Mouse (Mus musculus) forebrain, embryonic 15.5 days (tissue): ENCODE data around the gene Tppp. TPM values are rescaled to one million over a fixed set of nuclear protein-coding genes. Genes with fewer than 3 reads are reported as not detected.

Experiments
- ATAC-seq: fragments of 200-750 bp; cut with Nextera tagmentation; replicated peaks from 2 replicates; pipeline ENCODE4 v1.8.0; 2017; ENCODE audit warnings: mild to moderate bottlenecking, moderate TSS enrichment, moderate library complexity
- H3K27ac ChIP-seq: fragments of 300-500 bp; sonication (generic); replicated peaks from 2 replicates; pipeline ENCODE4 v1.5.1; 2015; ENCODE audit warnings: mild to moderate bottlenecking, inconsistent platforms
- H3K27me3 ChIP-seq: fragments of 300-500 bp; sonication (generic); 2 replicates; pipeline ENCODE4 v1.6.1; 2015; ENCODE audit warnings: inconsistent platforms
- H3K36me3 ChIP-seq: fragments of 300-500 bp; sonication (generic); 2 replicates; pipeline ENCODE4 v1.6.1; 2015; ENCODE audit warnings: mild to moderate bottlenecking, inconsistent platforms
- H3K4me1 ChIP-seq: fragments of 300-500 bp; sonication (generic); 2 replicates; pipeline ENCODE4 v1.6.1; 2015; ENCODE audit warnings: inconsistent platforms
- H3K4me2 ChIP-seq: fragments of 300-500 bp; sonication (generic); replicated peaks from 2 replicates; pipeline ENCODE4 v1.6.1; 2015; ENCODE audit warnings: mild to moderate bottlenecking, inconsistent platforms
- H3K4me3 ChIP-seq: fragments of 300-500 bp; sonication (generic); 2 replicates; pipeline ENCODE4 v1.5.1; 2015; ENCODE audit warnings: mild to moderate bottlenecking, inconsistent platforms
- H3K9ac ChIP-seq: fragments of 300-500 bp; sonication (generic); replicated peaks from 2 replicates; pipeline ENCODE4 v1.6.1; 2015; ENCODE audit warnings: mild to moderate bottlenecking, inconsistent platforms
- H3K9me3 ChIP-seq: fragments of 300-500 bp; sonication (generic); 2 replicates; pipeline ENCODE4 v1.6.1; 2016; ENCODE audit warnings: inconsistent platforms
- WGBS: fragments of 180-500 bp; shearing (Covaris S2); methylation state at CpG from one replicate; pipeline ENCODE4 v1.1.7; 2015; ENCODE audit warnings: mixed read lengths; 5-methylcytosine and 5-hydroxymethylcytosine counted together
- polyA plus RNA-seq: library from polyadenylated mRNA; unstranded; fragments of >200 nt; fragmentation: Nextera tagmentation; extraction: Ambion mirVana; gene quantifications from 2 replicates; pipeline ENCODE4 v1.2.1, GENCODE M21; 2015

Gene Tppp
- polyA plus RNA-seq, 1 experiment from 2014 or later, result 7.5 TPM

GRCm38 (mm10) chr13:74029013-74029412, 19.8 kb downstream of the Tppp start:
- Histone ChIP-seq H3K27me3 (no peaks in the 10 kb centered on the region), H3K36me3 (no peaks in the 10 kb centered on the region), H3K4me2 (no peak overlapping the region), H3K4me3 (no peak overlapping the region), H3K4me1 (peaks cover 10% of the 10 kb centered on the region; the same call in 1 of the 2 replicates), H3K9ac (no peak overlapping the region), H3K27ac (no peak overlapping the region), H3K9me3 (no peaks in the 10 kb centered on the region)
- 85% methylated on average over 2 of the region's 2 CpGs for whole genome bisulfite sequencing
- no peak for ATAC-seq

DNA sequence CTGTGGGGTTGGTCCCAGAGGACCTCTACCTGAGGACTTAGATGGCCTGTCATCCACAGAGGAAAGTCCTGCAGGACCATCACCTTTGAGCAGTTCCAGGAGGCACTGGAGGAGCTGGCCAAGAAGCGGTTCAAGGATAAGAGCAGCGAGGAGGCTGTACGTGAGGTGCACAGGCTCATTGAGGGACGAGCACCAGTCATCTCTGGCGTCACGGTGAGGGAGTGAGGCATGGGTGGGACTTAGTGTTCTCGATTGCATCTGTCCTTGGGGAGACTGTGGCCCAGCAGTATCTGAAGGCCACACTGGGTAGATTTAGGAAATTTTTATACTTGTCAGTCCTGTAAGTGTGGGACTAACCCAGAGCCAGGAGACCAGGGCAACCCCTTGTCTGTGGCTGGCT, 21.5 kb downstream of the Tppp start:
- H3K9me3 ChIP-seq, result no peaks in the 10 kb centered on the region
- 90% methylated on average over 7 of the region's 7 CpGs for WGBS
- ATAC-seq, result no peak
- H3K4me3 ChIP-seq, result no peak overlapping the region
- no peaks in the 10 kb centered on the region for H3K27me3 ChIP-seq
- H3K27ac ChIP-seq, result no peak overlapping the region
- H3K36me3 ChIP-seq, result no peaks in the 10 kb centered on the region
- 0 out of 2 replicates have a peak, but pooled peaks cover 3% of the 10 kb centered on the region for H3K4me1 ChIP-seq
- no peak overlapping the region for H3K4me2 ChIP-seq
- no peak overlapping the region for H3K9ac ChIP-seq

DNA sequence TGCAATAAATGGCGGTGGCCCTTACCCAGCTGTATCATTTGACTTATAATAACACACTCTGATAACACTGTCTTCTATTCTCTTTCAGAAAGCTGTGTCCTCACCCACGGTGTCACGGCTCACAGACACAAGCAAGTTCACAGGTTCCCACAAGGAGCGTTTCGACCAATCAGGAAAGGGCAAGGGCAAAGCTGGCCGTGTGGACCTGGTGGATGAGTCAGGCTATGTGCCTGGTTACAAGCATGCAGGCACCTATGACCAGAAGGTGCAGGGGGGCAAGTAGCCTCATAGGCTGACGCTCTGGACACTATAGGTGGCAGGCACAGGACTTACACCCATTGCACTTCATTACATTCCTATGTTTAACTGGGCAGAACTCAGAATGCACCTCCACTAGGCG, 21.9 kb downstream of the Tppp start:
- Histone ChIP-seq H3K9ac (no peak overlapping the region), H3K36me3 (no peaks in the 10 kb centered on the region), H3K4me1 (0 out of 2 replicates have a peak, but pooled peaks cover 1% of the 10 kb centered on the region), H3K9me3 (no peaks in the 10 kb centered on the region), H3K27ac (no peak overlapping the region), H3K4me3 (no peak overlapping the region), H3K4me2 (no peak overlapping the region), H3K27me3 (no peaks in the 10 kb centered on the region)
- no peak for ATAC-seq
- 88% methylated on average over 8 of the region's 8 CpGs for WGBS

GRCm38 (mm10) chr13:74034756-74035155, 25.5 kb downstream of the Tppp start:
- H3K9me3 ChIP-seq, result no peaks in the 10 kb centered on the region
- no peak overlapping the region for H3K27ac ChIP-seq
- H3K4me1 ChIP-seq, result no peaks in the 10 kb centered on the region
- 73% methylated on average over 2 of the region's 2 CpGs for WGBS
- ATAC-seq, result peak; percentile 55
- no peak overlapping the region for H3K9ac ChIP-seq
- H3K27me3 ChIP-seq, result no peaks in the 10 kb centered on the region
- no peak overlapping the region for H3K4me3 ChIP-seq
- H3K36me3 ChIP-seq, result peaks cover 3% of the 10 kb centered on the region; the same call in 1 of the 2 replicates
- H3K4me2 ChIP-seq, result no peak overlapping the region

DNA sequence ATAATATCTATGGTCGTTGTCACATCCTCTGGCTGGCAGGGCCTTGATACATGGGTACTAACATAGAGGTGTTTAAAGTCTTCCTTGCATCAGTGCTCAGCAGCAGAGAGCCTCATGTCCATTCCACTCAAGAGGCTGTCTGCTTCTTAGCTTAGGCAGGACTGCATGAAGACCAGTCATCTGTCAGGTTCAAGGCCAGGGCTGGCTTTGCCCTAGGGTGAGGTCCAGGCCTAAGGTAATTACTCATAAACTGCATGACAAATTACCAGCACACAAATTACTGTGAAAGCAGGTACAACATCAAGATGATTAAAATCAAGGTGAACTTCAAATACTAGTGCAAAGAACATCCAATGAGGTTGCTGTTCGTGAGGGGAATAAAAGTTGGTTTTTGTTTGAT, 26.6 kb downstream of the Tppp start:
- Histone ChIP-seq H3K9me3 (no peaks in the 10 kb centered on the region), H3K27me3 (no peaks in the 10 kb centered on the region), H3K9ac (no peak overlapping the region), H3K36me3 (peaks cover 9% of the 10 kb centered on the region; the same call in 1 of the 2 replicates), H3K4me3 (no peak overlapping the region), H3K27ac (no peak overlapping the region), H3K4me1 (no peaks in the 10 kb centered on the region), H3K4me2 (no peak overlapping the region)
- no peak for ATAC-seq
- WGBS, result 92% methylated on average over 2 of the region's 2 CpGs

DNA sequence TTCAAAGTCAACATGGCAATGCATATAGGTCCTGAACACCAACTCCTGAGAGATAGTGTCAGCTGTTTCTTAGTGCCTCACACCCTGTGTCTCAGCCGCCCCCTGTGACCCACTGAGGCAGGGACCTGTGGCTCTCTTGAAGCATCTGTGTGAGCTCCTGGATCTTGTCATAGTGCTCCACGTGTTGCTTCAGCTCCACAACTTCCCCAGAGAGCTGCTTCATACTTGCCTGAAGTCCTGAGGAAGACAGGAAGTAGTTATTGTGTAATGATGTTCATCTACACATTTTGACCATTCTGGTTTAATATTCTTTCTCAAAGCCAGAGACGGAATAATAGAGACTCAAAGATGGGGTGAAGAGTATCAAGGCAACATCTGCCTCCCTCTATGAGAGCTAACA, 30.7 kb downstream of the Tppp start:
- H3K4me1 ChIP-seq, result no peaks in the 10 kb centered on the region
- 92% methylated on average over 3 of the region's 3 CpGs for WGBS
- H3K27me3 ChIP-seq, result no peaks in the 10 kb centered on the region
- H3K4me2 ChIP-seq, result no peak overlapping the region
- H3K27ac ChIP-seq, result no peak overlapping the region
- H3K9me3 ChIP-seq, result no peaks in the 10 kb centered on the region
- ATAC-seq, result no peak
- no peak overlapping the region for H3K9ac ChIP-seq
- no peak overlapping the region for H3K4me3 ChIP-seq
- peaks cover 11% of the 10 kb centered on the region; the same call in 1 of the 2 replicates for H3K36me3 ChIP-seq

- no peaks in the 10 kb centered on the region for H3K36me3 ChIP-seq
- no peak for ATAC-seq
- no peak overlapping the region for H3K4me2 ChIP-seq
- 89% methylated on average over 1 of the region's 1 CpGs for WGBS
- H3K27me3 ChIP-seq, result no peaks in the 10 kb centered on the region
- H3K9me3 ChIP-seq, result no peaks in the 10 kb centered on the region
- no peak overlapping the region for H3K9ac ChIP-seq
- H3K4me1 ChIP-seq, result peaks cover 4% of the 10 kb centered on the region; the same call in 1 of the 2 replicates
- no peak overlapping the region for H3K27ac ChIP-seq
- no peak overlapping the region for H3K4me3 ChIP-seq
Measured at GRCm38 (mm10) chr13:74056194-74056593, 47.0 kb downstream of the Tppp start.

- WGBS, result 94% methylated on average over 9 of the region's 9 CpGs
- Histone ChIP-seq H3K4me3 (no peak overlapping the region), H3K9ac (no peak overlapping the region), H3K27me3 (no peaks in the 10 kb centered on the region), H3K27ac (no peak overlapping the region), H3K36me3 (no peaks in the 10 kb centered on the region), H3K4me2 (no peak overlapping the region), H3K4me1 (peaks cover 8% of the 10 kb centered on the region; the same call in 1 of the 2 replicates), H3K9me3 (no peaks in the 10 kb centered on the region)
- no peak for ATAC-seq
Measured at GRCm38 (mm10) chr13:74058081-74058480, 48.9 kb downstream of the Tppp start.

DNA sequence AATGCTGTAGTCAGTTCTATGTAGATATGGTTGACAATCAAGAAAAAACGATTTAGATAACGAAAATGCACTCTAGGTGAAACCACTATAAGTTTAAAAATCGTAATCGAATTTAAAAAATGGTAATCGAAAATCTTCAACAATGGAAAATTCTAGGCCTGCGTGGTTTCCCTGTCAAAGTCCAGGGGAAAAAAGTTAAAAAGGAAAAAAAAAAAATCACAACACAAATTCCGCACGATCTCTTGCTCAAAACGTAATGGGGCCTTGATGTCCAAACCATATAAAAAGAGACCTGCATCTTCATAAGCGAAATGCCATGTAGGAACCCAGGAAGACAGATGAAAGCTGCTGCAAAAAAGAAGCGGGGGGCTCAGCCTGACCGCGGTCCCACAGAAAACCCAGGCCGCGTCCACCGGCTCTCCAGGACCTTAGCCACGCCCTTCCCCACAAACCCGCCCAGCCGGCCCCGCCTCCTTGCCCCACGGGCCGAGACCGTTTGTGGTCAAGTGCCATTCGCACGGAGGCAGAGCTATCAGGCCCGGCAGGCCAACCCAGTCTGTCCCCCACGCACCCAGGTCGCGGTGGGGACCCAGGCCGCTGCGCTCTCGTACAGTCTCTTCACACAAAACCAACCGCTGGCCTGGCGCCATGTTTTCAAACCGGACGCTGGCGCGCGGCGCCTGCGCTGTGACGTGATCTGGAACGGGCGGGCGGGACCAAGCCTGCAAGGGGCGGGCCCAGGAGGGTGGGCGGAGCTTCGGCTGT, 52.6 kb downstream of the Tppp start, which contains the start of gene Cep72:
Gene Cep72, minus strand, starts transcription at position 687 of the 765 bp plus-strand sequence.
- H3K27ac ChIP-seq, result peak within 1 kb of the TSS; percentile 84
- peak; percentile 97 for ATAC-seq
- peak within 1 kb of the TSS; percentile 97 for H3K4me3 ChIP-seq
- no peaks in the 10 kb centered on the region for H3K27me3 ChIP-seq
- 3% methylated on average over 48 of the region's 48 CpGs for WGBS
- H3K9me3 ChIP-seq, result no peaks in the 10 kb centered on the region
- H3K4me1 ChIP-seq, result peaks cover 8% of the 10 kb centered on the region; the same call in 1 of the 2 replicates
- H3K36me3 ChIP-seq, result no peaks in the 10 kb centered on the region
- peak within 1 kb of the TSS; percentile 56 for H3K4me2 ChIP-seq
- peak within 1 kb of the TSS; percentile 80 for H3K9ac ChIP-seq

- Histone ChIP-seq H3K4me2 (peak overlapping the region; percentile 56), H3K9ac (no peak overlapping the region), H3K4me3 (peak overlapping the region; percentile 97), H3K27ac (no peak overlapping the region), H3K27me3 (no peaks in the 10 kb centered on the region), H3K36me3 (no peaks in the 10 kb centered on the region), H3K4me1 (peaks cover 8% of the 10 kb centered on the region; the same call in 1 of the 2 replicates), H3K9me3 (no peaks in the 10 kb centered on the region)
- WGBS, result 27% methylated on average over 11 of the region's 11 CpGs
- no peak for ATAC-seq
Measured at GRCm38 (mm10) chr13:74062378-74063128, 53.3 kb downstream of the Tppp start.

GRCm38 (mm10) chr13:74063340-74064050, 54.3 kb downstream of the Tppp start:
- WGBS, result 97% methylated on average over 1 of the region's 1 CpGs

DNA sequence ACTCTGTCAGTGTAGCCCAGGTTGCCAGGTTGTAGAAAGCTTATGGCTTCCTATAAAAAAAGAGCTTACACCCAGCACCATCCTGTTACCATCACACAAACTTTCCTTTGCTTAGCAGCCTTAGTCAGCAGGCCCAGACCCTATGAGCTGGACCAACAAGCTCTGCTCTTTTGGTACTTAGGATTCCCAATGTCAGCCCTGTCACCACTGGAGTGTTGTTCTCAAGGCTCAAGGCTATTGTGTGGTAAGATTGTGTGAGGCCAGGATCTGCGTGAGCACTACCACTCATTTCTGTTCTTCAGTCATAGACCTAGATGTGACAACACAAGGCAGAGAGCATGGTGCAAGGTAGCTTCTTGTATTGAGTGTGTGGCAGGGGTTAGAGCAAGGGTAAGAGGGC, 57.4 kb downstream of the Tppp start:
- Histone ChIP-seq H3K4me3 (no peak overlapping the region), H3K27ac (no peak overlapping the region), H3K4me2 (no peak overlapping the region), H3K9ac (no peak overlapping the region), H3K27me3 (no peaks in the 10 kb centered on the region), H3K9me3 (no peaks in the 10 kb centered on the region), H3K4me1 (0 out of 2 replicates have a peak, but pooled peaks cover under 1% of the 10 kb centered on the region), H3K36me3 (no peaks in the 10 kb centered on the region)
- 81% methylated on average over 1 of the region's 1 CpGs for whole genome bisulfite sequencing
- ATAC-seq, result no peak

More at GRCm38 (mm10) chr13:74063340-74064050, 54.3 kb downstream of the Tppp start:
- no peaks in the 10 kb centered on the region for H3K27me3 ChIP-seq
- H3K9ac ChIP-seq, result no peak overlapping the region
- H3K4me2 ChIP-seq, result no peak overlapping the region
- peaks cover 8% of the 10 kb centered on the region; the same call in 1 of the 2 replicates for H3K4me1 ChIP-seq
- no peak for ATAC-seq
- H3K27ac ChIP-seq, result no peak overlapping the region
- H3K9me3 ChIP-seq, result no peaks in the 10 kb centered on the region
- no peaks in the 10 kb centered on the region for H3K36me3 ChIP-seq
- H3K4me3 ChIP-seq, result no peak overlapping the region
